Mouse (Mus musculus): ENCODE data around the gene Podxl. TPM values are rescaled to one million over a fixed set of nuclear protein-coding genes. Genes with fewer than 3 reads are reported as not detected.

Podxl gene
- total and polyA plus RNA-seq, 2 experiments, result 2.4 to 3.0 TPM

- H3K4me3 ChIP-seq (ENCODE audit: insufficient read depth, low read depth, low read length), result no peak overlapping the region
- H3K36me3 ChIP-seq (ENCODE audit: control insufficient read depth, insufficient read depth, low read length), result no peaks in the 10 kb centered on the region
- no peak for DNase-seq (ENCODE audit: extremely low read depth, low read depth, low spot score)
- no peaks in the 10 kb centered on the region for H3K4me1 ChIP-seq (ENCODE audit: control insufficient read depth, insufficient read depth, low read length)
- no peaks in the 10 kb centered on the region for H3K79me2 ChIP-seq (ENCODE audit: control insufficient read depth, insufficient read depth, low read length)
- no peaks in the 10 kb centered on the region for H3K27me3 ChIP-seq (ENCODE audit: control insufficient read depth, insufficient read depth, low read length)
- WGBS, result 59% methylated on average over 5 of the region's 5 CpGs
- H3K9ac ChIP-seq (ENCODE audit: low read depth, low read length), result no peak overlapping the region
- no peak overlapping the region for H3K27ac ChIP-seq (replicated peaks; ENCODE audit: insufficient read depth, low read depth, low read length)
- no peak for TF ChIP-seq POLR2A (IDR thresholded peaks at IDR 0.05; ENCODE audit: extremely low read depth, insufficient read depth, low read length)
- TF ChIP-seq CTCF (IDR thresholded peaks at IDR 0.05; ENCODE audit: low read depth, low read length), result no peak
These were observed 36.9 kb downstream of the Podxl start for GRCm38 (mm10) chr6:31526929-31527328.

DNA sequence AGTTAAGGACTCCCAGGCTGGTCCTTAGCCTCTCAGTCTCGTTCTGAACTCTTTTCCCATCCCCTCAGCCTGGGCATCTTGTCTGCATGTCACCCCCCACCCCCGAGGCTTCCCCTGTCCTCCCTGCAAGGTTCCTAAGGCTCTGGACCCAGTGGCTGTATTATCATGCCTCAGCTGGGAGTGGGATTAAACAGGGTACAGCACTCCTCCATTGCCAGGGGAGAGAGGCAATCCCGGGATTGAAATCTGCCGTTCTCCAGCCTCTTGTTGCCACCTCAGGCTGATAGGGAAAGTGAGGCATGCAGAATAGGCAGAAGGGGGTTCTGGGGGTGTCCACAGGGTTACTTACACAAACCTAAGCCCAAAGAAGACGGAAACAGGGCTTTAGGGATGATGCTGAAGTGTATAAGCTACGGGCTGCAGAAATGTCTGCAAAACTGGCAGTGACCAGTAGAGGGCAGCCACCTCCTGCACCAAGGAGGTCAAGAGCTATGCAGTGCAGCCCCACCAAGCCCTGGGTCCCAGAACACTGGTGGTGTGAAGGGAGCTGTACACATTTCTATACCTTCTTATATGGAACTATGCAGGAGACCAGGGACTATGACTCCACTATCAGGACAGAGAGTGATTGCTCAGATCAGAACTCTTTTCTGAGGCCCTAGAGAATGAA is 38.4 kb downstream of the Podxl start:
- 62% methylated on average over 6 of the region's 6 CpGs for WGBS
- Histone ChIP-seq H3K27me3 (ENCODE audit: control insufficient read depth, insufficient read depth, low read length) (no peaks in the 10 kb centered on the region), H3K27ac (replicated peaks; ENCODE audit: insufficient read depth, low read depth, low read length) (no peak overlapping the region), H3K9ac (ENCODE audit: low read depth, low read length) (no peak overlapping the region), H3K36me3 (ENCODE audit: control insufficient read depth, insufficient read depth, low read length) (no peaks in the 10 kb centered on the region), H3K79me2 (ENCODE audit: control insufficient read depth, insufficient read depth, low read length) (no peaks in the 10 kb centered on the region), H3K4me3 (ENCODE audit: insufficient read depth, low read depth, low read length) (no peak overlapping the region), H3K4me1 (ENCODE audit: control insufficient read depth, insufficient read depth, low read length) (no peaks in the 10 kb centered on the region)
- peak; percentile 26 for DNase-seq (ENCODE audit: extremely low read depth, low read depth, low spot score)
- TF ChIP-seq POLR2A (IDR thresholded peaks at IDR 0.05; ENCODE audit: extremely low read depth, insufficient read depth, low read length) (no peak), CTCF (IDR thresholded peaks at IDR 0.05; ENCODE audit: low read depth, low read length) (peak; percentile 91)

- no peaks in the 10 kb centered on the region for H3K27me3 ChIP-seq (ENCODE audit: control insufficient read depth, insufficient read depth, low read length)
- no peak overlapping the region for H3K9ac ChIP-seq (ENCODE audit: low read depth, low read length)
- H3K4me1 ChIP-seq (ENCODE audit: control insufficient read depth, insufficient read depth, low read length), result no peaks in the 10 kb centered on the region
- WGBS, result 82% methylated on average over 8 of the region's 8 CpGs
- H3K4me3 ChIP-seq (ENCODE audit: insufficient read depth, low read depth, low read length), result no peak overlapping the region
- TF ChIP-seq POLR2A (IDR thresholded peaks at IDR 0.05; ENCODE audit: extremely low read depth, insufficient read depth, low read length), result no peak
- TF ChIP-seq CTCF (IDR thresholded peaks at IDR 0.05; ENCODE audit: low read depth, low read length), result no peak
- no peaks in the 10 kb centered on the region for H3K36me3 ChIP-seq (ENCODE audit: control insufficient read depth, insufficient read depth, low read length)
- H3K79me2 ChIP-seq (ENCODE audit: control insufficient read depth, insufficient read depth, low read length), result no peaks in the 10 kb centered on the region
- DNase-seq (ENCODE audit: extremely low read depth, low read depth, low spot score), result no peak
- H3K27ac ChIP-seq (replicated peaks; ENCODE audit: insufficient read depth, low read depth, low read length), result no peak overlapping the region
These were observed 39.1 kb downstream of the Podxl start for GRCm38 (mm10) chr6:31524647-31525046.

- no peak for DNase-seq (ENCODE audit: extremely low read depth, low read depth, low spot score)
- WGBS, result 87% methylated on average over 13 of the region's 13 CpGs
- H3K79me2 ChIP-seq (ENCODE audit: control insufficient read depth, insufficient read depth, low read length), result no peaks in the 10 kb centered on the region
- H3K27ac ChIP-seq (replicated peaks; ENCODE audit: insufficient read depth, low read depth, low read length), result no peak overlapping the region
- H3K27me3 ChIP-seq (ENCODE audit: control insufficient read depth, insufficient read depth, low read length), result no peaks in the 10 kb centered on the region
- H3K4me3 ChIP-seq (ENCODE audit: insufficient read depth, low read depth, low read length), result no peak overlapping the region
- TF ChIP-seq CTCF (IDR thresholded peaks at IDR 0.05; ENCODE audit: low read depth, low read length), result no peak
- no peak for TF ChIP-seq POLR2A (IDR thresholded peaks at IDR 0.05; ENCODE audit: extremely low read depth, insufficient read depth, low read length)
- H3K9ac ChIP-seq (ENCODE audit: low read depth, low read length), result no peak overlapping the region
- no peaks in the 10 kb centered on the region for H3K4me1 ChIP-seq (ENCODE audit: control insufficient read depth, insufficient read depth, low read length)
- no peaks in the 10 kb centered on the region for H3K36me3 ChIP-seq (ENCODE audit: control insufficient read depth, insufficient read depth, low read length)
These were observed 39.7 kb downstream of the Podxl start for GRCm38 (mm10) chr6:31524121-31524520.

DNA sequence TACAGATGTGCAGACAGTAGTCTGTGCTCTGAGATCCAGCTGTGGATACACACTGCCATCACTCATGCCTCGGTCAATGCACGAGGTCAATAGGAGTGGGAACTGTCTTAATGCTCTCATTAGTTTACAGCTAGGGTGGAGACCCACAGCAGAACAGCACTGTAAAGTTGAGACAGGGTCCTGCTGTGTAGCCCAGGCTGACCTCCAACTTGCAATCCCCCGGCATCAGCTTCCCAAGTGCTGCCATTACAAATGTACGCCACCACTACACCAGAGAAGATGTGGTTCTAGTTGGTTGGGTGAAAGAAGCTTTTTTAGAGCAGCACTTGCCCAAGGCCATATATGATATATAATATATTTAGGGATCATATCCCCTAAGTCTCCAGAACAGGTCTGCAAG is 40.1 kb downstream of the Podxl start:
- Histone ChIP-seq H3K4me1 (ENCODE audit: control insufficient read depth, insufficient read depth, low read length) (peaks cover 3% of the 10 kb centered on the region; the same call in 1 of the 2 replicates), H3K27ac (replicated peaks; ENCODE audit: insufficient read depth, low read depth, low read length) (no peak overlapping the region), H3K4me3 (ENCODE audit: insufficient read depth, low read depth, low read length) (no peak overlapping the region), H3K9ac (ENCODE audit: low read depth, low read length) (no peak overlapping the region), H3K27me3 (ENCODE audit: control insufficient read depth, insufficient read depth, low read length) (no peaks in the 10 kb centered on the region), H3K79me2 (ENCODE audit: control insufficient read depth, insufficient read depth, low read length) (no peaks in the 10 kb centered on the region), H3K36me3 (ENCODE audit: control insufficient read depth, insufficient read depth, low read length) (no peaks in the 10 kb centered on the region)
- WGBS, result 95% methylated on average over 4 of the region's 4 CpGs
- DNase-seq (ENCODE audit: extremely low read depth, low read depth, low spot score), result no peak
- TF ChIP-seq POLR2A (IDR thresholded peaks at IDR 0.05; ENCODE audit: extremely low read depth, insufficient read depth, low read length), result no peak
- no peak for TF ChIP-seq CTCF (IDR thresholded peaks at IDR 0.05; ENCODE audit: low read depth, low read length)

GRCm38 (mm10) chr6:31523039-31523438 is 40.7 kb downstream of the Podxl start:
- no peaks in the 10 kb centered on the region for H3K36me3 ChIP-seq (ENCODE audit: control insufficient read depth, insufficient read depth, low read length)
- H3K4me3 ChIP-seq (ENCODE audit: insufficient read depth, low read depth, low read length), result no peak overlapping the region
- H3K27ac ChIP-seq (replicated peaks; ENCODE audit: insufficient read depth, low read depth, low read length), result no peak overlapping the region
- H3K79me2 ChIP-seq (ENCODE audit: control insufficient read depth, insufficient read depth, low read length), result no peaks in the 10 kb centered on the region
- TF ChIP-seq CTCF (IDR thresholded peaks at IDR 0.05; ENCODE audit: low read depth, low read length), result no peak
- no peak for TF ChIP-seq POLR2A (IDR thresholded peaks at IDR 0.05; ENCODE audit: extremely low read depth, insufficient read depth, low read length)
- H3K9ac ChIP-seq (ENCODE audit: low read depth, low read length), result no peak overlapping the region
- peaks cover 6% of the 10 kb centered on the region; the same call in 1 of the 2 replicates for H3K4me1 ChIP-seq (ENCODE audit: control insufficient read depth, insufficient read depth, low read length)
- H3K27me3 ChIP-seq (ENCODE audit: control insufficient read depth, insufficient read depth, low read length), result no peaks in the 10 kb centered on the region
- DNase-seq (ENCODE audit: extremely low read depth, low read depth, low spot score), result no peak
- WGBS, result 82% methylated on average over 5 of the region's 5 CpGs
